Comparison of ENCODE assay signal across 9 mouse cellular contexts in the genomic region with DNA sequence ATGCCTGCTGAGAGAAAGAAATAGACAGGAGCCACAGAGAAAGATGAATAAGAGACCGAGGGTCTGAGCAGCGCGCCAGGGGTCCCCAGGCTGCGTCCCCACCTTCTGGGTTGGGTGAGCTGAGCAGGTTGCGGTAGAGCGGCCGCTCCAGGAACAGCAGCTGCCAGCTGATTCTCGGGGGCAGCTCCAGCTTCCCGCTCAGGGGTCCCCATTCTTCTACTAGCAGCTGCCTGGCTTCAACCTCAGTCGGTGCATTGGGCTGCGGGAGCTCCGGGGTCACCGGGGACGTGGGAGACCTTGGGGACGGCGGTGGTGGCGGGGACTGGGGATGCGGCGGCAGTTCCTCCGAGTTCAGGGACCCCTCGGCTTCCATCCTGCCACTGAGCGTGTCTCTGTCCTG. TPM values are rescaled to one million over a fixed set of nuclear protein-coding genes. Genes with fewer than 3 reads are reported as not detected.
A peak's percentile ranks its signal among the peaks of the same experiment; 100 is the strongest.
DNase-seq lines count a peak whose midpoint lies in the region; ATAC-seq and TF ChIP-seq lines count a peak whose summit lies in the region.
"Had no signal": no experiment of that assay in that cellular context is flagged by ENCODE, and none has a peak within 500 bp of the region (broad histone marks: within the 10 kb centered on the region; RNA-seq: fewer than 3 reads in every experiment).

No protein-coding gene starts in this region.

- no peaks in the 10 kb centered on the region for H3K9me3 ChIP-seq in kidney, postnatal 0 days (replicated peaks; ENCODE audit: low read length)
- H3K9me3 ChIP-seq in embryonic facial prominence, embryonic 15.5 days (replicated peaks) = no peaks in the 10 kb centered on the region
- no peaks in the 10 kb centered on the region for H3K9me3 ChIP-seq in intestine, embryonic 14.5 days (ENCODE audit: control insufficient read depth, low read length)
- H3K9me3 ChIP-seq in midbrain, postnatal 0 days (ENCODE audit: low read length) = no peaks in the 10 kb centered on the region

- no peaks in the 10 kb centered on the region for H3K36me3 ChIP-seq in kidney, postnatal 0 days (ENCODE audit: insufficient read depth, low read length)
- H3K36me3 ChIP-seq in embryonic facial prominence, embryonic 15.5 days = no peaks in the 10 kb centered on the region
- no peaks in the 10 kb centered on the region for H3K36me3 ChIP-seq in intestine, embryonic 14.5 days (ENCODE audit: control insufficient read depth, insufficient read depth, low read length)
- H3K36me3 ChIP-seq in midbrain, postnatal 0 days (ENCODE audit: insufficient read depth, low read length) = no peaks in the 10 kb centered on the region

- no peak for ATAC-seq in kidney, postnatal 0 days (replicated peaks; ENCODE audit: low FRiP score, low read depth)
- no peak for ATAC-seq in embryonic facial prominence, embryonic 15.5 days (ENCODE audit: insufficient number of reproducible peaks, low FRiP score, low TSS enrichment, low read depth)
- no peak for ATAC-seq in intestine, embryonic 14.5 days (replicated peaks; ENCODE audit: low FRiP score, low TSS enrichment, low read depth)
- no peak for ATAC-seq in midbrain, postnatal 0 days (ENCODE audit: low FRiP score)
- ATAC-seq in erythroblast, adult 5-6 weeks (replicated peaks; ENCODE audit: low FRiP score, poor library complexity, severe bottlenecking) = no peak

- H3K4me3 ChIP-seq in kidney, postnatal 0 days (replicated peaks; ENCODE audit: low read depth, low read length) = peak overlapping the region; percentile 11
- peak overlapping the region; percentile 19 for H3K4me3 ChIP-seq in embryonic facial prominence, embryonic 15.5 days (replicated peaks)
- H3K4me3 ChIP-seq in intestine, embryonic 14.5 days (ENCODE audit: low read depth, low read length) = peak overlapping the region; percentile 4; the same call in 1 of the 2 replicates
- peak overlapping the region; percentile 32 for H3K4me3 ChIP-seq in midbrain, postnatal 0 days (ENCODE audit: low read depth, low read length)

- no peak for DNase-seq in kidney, postnatal 0 days (ENCODE audit: low spot score)
- DNase-seq in kidney, postnatal 14 days = no peak
- peak; percentile 61 for DNase-seq in intestine, embryonic 14.5 days (ENCODE audit: low spot score)
- no peak for DNase-seq in midbrain, postnatal 0 days (ENCODE audit: low spot score)
- no peak for DNase-seq in adrenal gland, postnatal 25 days
- no peak for DNase-seq in layer of hippocampus, adult 9-11 months

- 0% methylated on average over 22 of the region's 22 CpGs for WGBS in kidney, postnatal 0 days
- 2% methylated on average over 22 of the region's 22 CpGs for WGBS in embryonic facial prominence, embryonic 15.5 days
- WGBS in intestine, embryonic 14.5 days = 4% methylated on average over 22 of the region's 22 CpGs
- WGBS in midbrain, postnatal 0 days = 4% methylated on average over 22 of the region's 22 CpGs

- H3K4me1 ChIP-seq in kidney, postnatal 0 days (replicated peaks; ENCODE audit: insufficient read depth, low read length) = peaks cover 6% of the 10 kb centered on the region; the same call in 1 of the 2 replicates
- peaks cover 20% of the 10 kb centered on the region for H3K4me1 ChIP-seq in embryonic facial prominence, embryonic 15.5 days
- no peaks in the 10 kb centered on the region for H3K4me1 ChIP-seq in intestine, embryonic 14.5 days (replicated peaks; ENCODE audit: control insufficient read depth, insufficient read depth, low read length)
- 0 out of 2 replicates have a peak, but pooled peaks cover 2% of the 10 kb centered on the region for H3K4me1 ChIP-seq in midbrain, postnatal 0 days (ENCODE audit: insufficient read depth, low read length)

- peaks cover 17% of the 10 kb centered on the region for H3K27me3 ChIP-seq in kidney, postnatal 0 days (ENCODE audit: insufficient read depth, low read length)
- H3K27me3 ChIP-seq in embryonic facial prominence, embryonic 15.5 days = peaks cover 56% of the 10 kb centered on the region
- H3K27me3 ChIP-seq in intestine, embryonic 14.5 days (replicated peaks; ENCODE audit: control insufficient read depth, insufficient read depth, low read length) = peaks cover 39% of the 10 kb centered on the region
- peaks cover 38% of the 10 kb centered on the region for H3K27me3 ChIP-seq in midbrain, postnatal 0 days (ENCODE audit: insufficient read depth, low read length)

- peak overlapping the region; percentile 47 for H3K4me2 ChIP-seq in kidney, postnatal 0 days (ENCODE audit: low read length)
- peak overlapping the region; percentile 42 for H3K4me2 ChIP-seq in embryonic facial prominence, embryonic 15.5 days (replicated peaks)
- H3K4me2 ChIP-seq in intestine, embryonic 14.5 days (ENCODE audit: low read length) = peak overlapping the region; percentile 43
- H3K4me2 ChIP-seq in midbrain, postnatal 0 days (ENCODE audit: low read depth, low read length, poor library complexity, severe bottlenecking) = peak overlapping the region; percentile 61

- H3K27ac ChIP-seq in kidney, postnatal 0 days = no peak overlapping the region
- no peak overlapping the region for H3K27ac ChIP-seq in embryonic facial prominence, embryonic 15.5 days (replicated peaks)
- no peak overlapping the region for H3K27ac ChIP-seq in intestine, embryonic 14.5 days (ENCODE audit: low read depth)
- H3K27ac ChIP-seq in midbrain, postnatal 0 days (ENCODE audit: low read depth, low read length) = no peak overlapping the region

- no peak for TF ChIP-seq CTCF in kidney, postnatal 0 days (IDR thresholded peaks at IDR 0.05; ENCODE audit: low read depth)
- TF ChIP-seq CTCF in midbrain, postnatal 0 days (IDR thresholded peaks at IDR 0.05) = no peak

- peak overlapping the region; percentile 32; the same call in 1 of the 2 replicates for H3K9ac ChIP-seq in kidney, postnatal 0 days (ENCODE audit: low read depth, low read length)
- H3K9ac ChIP-seq in embryonic facial prominence, embryonic 15.5 days = no peak overlapping the region
- H3K9ac ChIP-seq in intestine, embryonic 14.5 days (ENCODE audit: low read length) = no peak overlapping the region
- peak overlapping the region; percentile 29; the same call in 1 of the 2 replicates for H3K9ac ChIP-seq in midbrain, postnatal 0 days (replicated peaks; ENCODE audit: low read length, poor library complexity, severe bottlenecking)

RNA-seq across cellular contexts. Expression of gene Nccrp1, which starts 0.4 kb away (rescaled TPM):
- polyA plus RNA-seq in kidney, postnatal 0 days (2015; fragmentation: Nextera tagmentation; extraction: Ambion mirVana) = 5.5 and 7.3 TPM in 2 replicates
- polyA plus RNA-seq in embryonic facial prominence, embryonic 15.5 days (2015; fragmentation: Nextera tagmentation; extraction: Ambion mirVana) = 2.6 and 4.6 TPM in 2 replicates
- polyA plus RNA-seq in intestine, embryonic 14.5 days (2014; fragmentation: Nextera tagmentation; extraction: Ambion mirVana) = not detected in 2 replicates
- 1.4 TPM in 1 of 2 replicates, not detected in the other for total RNA-seq in midbrain, postnatal 0 days (2014; rRNA removed)
- polyA plus RNA-seq in midbrain, postnatal 0 days (2015; fragmentation: Nextera tagmentation; extraction: Ambion mirVana) = 0.16 and 0.47 TPM in 2 replicates
- total RNA-seq in erythroblast, adult 5-6 weeks (2015; ENCODE audit: low replicate concordance) = 0.84 TPM in 1 of 2 replicates, not detected in the other
- total RNA-seq in erythroblast, adult 5-6 weeks (2017; ENCODE audit: low replicate concordance) = not detected in 2 replicates
- total RNA-seq in adrenal gland, postnatal 25 days (2021) = not detected in 2 replicates

RNA-seq across cellular contexts. Expression of gene Sycn, which starts 6.0 kb away (rescaled TPM):
- 0.27 and 0.45 TPM in 2 replicates for polyA plus RNA-seq in kidney, postnatal 0 days (2015; fragmentation: Nextera tagmentation; extraction: Ambion mirVana)
- not detected in 2 replicates for polyA plus RNA-seq in embryonic facial prominence, embryonic 15.5 days (2015; fragmentation: Nextera tagmentation; extraction: Ambion mirVana)
- polyA plus RNA-seq in intestine, embryonic 14.5 days (2014; fragmentation: Nextera tagmentation; extraction: Ambion mirVana) = 15.7 and 17.9 TPM in 2 replicates
- total RNA-seq in midbrain, postnatal 0 days (2014; rRNA removed) = not detected in 2 replicates
- not detected in 2 replicates for polyA plus RNA-seq in midbrain, postnatal 0 days (2015; fragmentation: Nextera tagmentation; extraction: Ambion mirVana)
- total RNA-seq in erythroblast, adult 5-6 weeks (2015; ENCODE audit: low replicate concordance) = not detected in 2 replicates
- not detected in 2 replicates for total RNA-seq in erythroblast, adult 5-6 weeks (2017; ENCODE audit: low replicate concordance)
- total RNA-seq in adrenal gland, postnatal 25 days (2021) = not detected in 2 replicates
- polyA plus RNA-seq: cortical plate, adult 2 months had no signal

RNA-seq across cellular contexts. Expression of gene Ifnl3, which starts 24.0 kb away (rescaled TPM):
- not detected in 2 replicates for polyA plus RNA-seq in kidney, postnatal 0 days (2015; fragmentation: Nextera tagmentation; extraction: Ambion mirVana)
- polyA plus RNA-seq in embryonic facial prominence, embryonic 15.5 days (2015; fragmentation: Nextera tagmentation; extraction: Ambion mirVana) = not detected in 2 replicates
- polyA plus RNA-seq in intestine, embryonic 14.5 days (2014; fragmentation: Nextera tagmentation; extraction: Ambion mirVana) = not detected in 2 replicates
- total RNA-seq in midbrain, postnatal 0 days (2014; rRNA removed) = not detected in 2 replicates
- not detected in 2 replicates for polyA plus RNA-seq in midbrain, postnatal 0 days (2015; fragmentation: Nextera tagmentation; extraction: Ambion mirVana)
- not detected in 2 replicates for total RNA-seq in erythroblast, adult 5-6 weeks (2015; ENCODE audit: low replicate concordance)
- total RNA-seq in erythroblast, adult 5-6 weeks (2017; ENCODE audit: low replicate concordance) = not detected in 2 replicates
- not detected in 2 replicates for total RNA-seq in adrenal gland, postnatal 25 days (2021)
- polyA plus RNA-seq: cortical plate, adult 2 months had no signal

RNA-seq across cellular contexts. Expression of gene Ifnl2, which starts 36.4 kb away (rescaled TPM):
- not detected in 2 replicates for polyA plus RNA-seq in kidney, postnatal 0 days (2015; fragmentation: Nextera tagmentation; extraction: Ambion mirVana)
- not detected in 2 replicates for polyA plus RNA-seq in embryonic facial prominence, embryonic 15.5 days (2015; fragmentation: Nextera tagmentation; extraction: Ambion mirVana)
- polyA plus RNA-seq in intestine, embryonic 14.5 days (2014; fragmentation: Nextera tagmentation; extraction: Ambion mirVana) = not detected in 2 replicates
- total RNA-seq in midbrain, postnatal 0 days (2014; rRNA removed) = not detected in 2 replicates
- polyA plus RNA-seq in midbrain, postnatal 0 days (2015; fragmentation: Nextera tagmentation; extraction: Ambion mirVana) = not detected in 2 replicates
- total RNA-seq in erythroblast, adult 5-6 weeks (2015; ENCODE audit: low replicate concordance) = not detected in 2 replicates
- not detected in 2 replicates for total RNA-seq in erythroblast, adult 5-6 weeks (2017; ENCODE audit: low replicate concordance)
- total RNA-seq in adrenal gland, postnatal 25 days (2021) = not detected in 2 replicates
- polyA plus RNA-seq: cortical plate, adult 2 months had no signal

RNA-seq across cellular contexts. Expression of gene Samd4b, which starts 51.3 kb away (rescaled TPM):
- polyA plus RNA-seq in kidney, postnatal 0 days (2015; fragmentation: Nextera tagmentation; extraction: Ambion mirVana) = 18.4 and 19.5 TPM in 2 replicates
- 32.8 and 34.1 TPM in 2 replicates for polyA plus RNA-seq in embryonic facial prominence, embryonic 15.5 days (2015; fragmentation: Nextera tagmentation; extraction: Ambion mirVana)
- polyA plus RNA-seq in intestine, embryonic 14.5 days (2014; fragmentation: Nextera tagmentation; extraction: Ambion mirVana) = 26.7 and 27.7 TPM in 2 replicates
- 48.2 and 56.0 TPM in 2 replicates for total RNA-seq in midbrain, postnatal 0 days (2014; rRNA removed)
- 17.6 and 19.2 TPM in 2 replicates for polyA plus RNA-seq in midbrain, postnatal 0 days (2015; fragmentation: Nextera tagmentation; extraction: Ambion mirVana)
- total RNA-seq in erythroblast, adult 5-6 weeks (2015; ENCODE audit: low replicate concordance) = 7.3 and 11.9 TPM in 2 replicates
- total RNA-seq in erythroblast, adult 5-6 weeks (2017; ENCODE audit: low replicate concordance) = 3.1 and 4.8 TPM in 2 replicates
- total RNA-seq in adrenal gland, postnatal 25 days (2021) = 66.6 and 69.4 TPM in 2 replicates

Comparison
In these comparisons a context has a peak if more than half of its experiments do, and no peak if none do; other contexts are left out.
1. H3K9ac ChIP-seq: peak in kidney, postnatal 0 days (single experiment) and midbrain, postnatal 0 days (single experiment); none in embryonic facial prominence, embryonic 15.5 days (single experiment) and intestine, embryonic 14.5 days (single experiment).
2. RNA of gene Sycn, which starts 6.0 kb away (polyA plus RNA-seq): 15.7 to 17.9 TPM in intestine, embryonic 14.5 days; 0.27 to 0.45 TPM in kidney, postnatal 0 days, not detected in embryonic facial prominence, embryonic 15.5 days and not detected in midbrain, postnatal 0 days; every median in the first group is over 10 times any median in the second.
3. Peak in every context shown above with its lines, with median percentiles within 50 percentile points of each other: H3K4me2 ChIP-seq and H3K4me3 ChIP-seq.